In genomic region chr17:55956129-55956528, GRCm38 (mm10) we compare ENCODE assay signal across 8 mouse cellular contexts. TPM values are rescaled to one million over a fixed set of nuclear protein-coding genes. Genes with fewer than 3 reads are reported as not detected.
DNase-seq lines count a peak whose midpoint lies in the region; ATAC-seq and TF ChIP-seq lines count a peak whose summit lies in the region.

No protein-coding gene starts in this region.

- DNase-seq in thymus, postnatal 10 days (ENCODE audit: low spot score in 2 of 2), result peak; percentile 75 to 78
- no peak for DNase-seq in thymus, adult 2 months
- peak; percentile 89 for DNase-seq in embryonic facial prominence, embryonic 10.5 days (ENCODE audit: low spot score)
- peak; percentile 71 for DNase-seq in hindbrain, embryonic 11.5 days (ENCODE audit: low spot score)
- peak; percentile 63 to 77 for DNase-seq in layer of hippocampus, postnatal 10 days (ENCODE audit: low spot score in 2 of 2)
- DNase-seq in right cerebral cortex, postnatal 10 days (ENCODE audit: low spot score in 2 of 2), result peak; percentile 92
- DNase-seq in adipocyte (ENCODE audit: low spot score), result no peak

- H3K36me3 ChIP-seq in thymus, adult 2 months (ENCODE audit: control insufficient read depth, insufficient read depth, low read length), result no peaks in the 10 kb centered on the region
- peaks cover 7% of the 10 kb centered on the region for H3K36me3 ChIP-seq in embryonic facial prominence, embryonic 10.5 days (replicated peaks)
- no peaks in the 10 kb centered on the region for H3K36me3 ChIP-seq in hindbrain, embryonic 11.5 days (ENCODE audit: control insufficient read depth, insufficient read depth, low read length)
- no peaks in the 10 kb centered on the region for H3K36me3 ChIP-seq in lung, embryonic 16.5 days (ENCODE audit: control insufficient read depth, insufficient read depth, low read length)

- H3K9me3 ChIP-seq in embryonic facial prominence, embryonic 10.5 days, result no peaks in the 10 kb centered on the region
- H3K9me3 ChIP-seq in hindbrain, embryonic 11.5 days (ENCODE audit: control insufficient read depth, low read length), result no peaks in the 10 kb centered on the region
- H3K9me3 ChIP-seq in lung, embryonic 16.5 days (ENCODE audit: control insufficient read depth, low read length), result no peaks in the 10 kb centered on the region

- peak overlapping the region; percentile 65 for H3K4me2 ChIP-seq in hindbrain, embryonic 11.5 days (replicated peaks; ENCODE audit: low read depth, low read length)
- peak overlapping the region; percentile 46 for H3K4me2 ChIP-seq in lung, embryonic 16.5 days (ENCODE audit: low read depth, low read length)

- 95% methylated on average over 26 of the region's 26 CpGs for WGBS in thymus, adult 2 months
- WGBS in embryonic facial prominence, embryonic 10.5 days, result 1% methylated on average over 26 of the region's 26 CpGs
- WGBS in hindbrain, embryonic 11.5 days, result under 1% methylated on average over 26 of the region's 26 CpGs
- under 1% methylated on average over 26 of the region's 26 CpGs for WGBS in lung, embryonic 16.5 days

- TF ChIP-seq CTCF in thymus, adult 2 months (IDR thresholded peaks at IDR 0.05; ENCODE audit: borderline replicate concordance, control insufficient read depth, extremely low read depth, insufficient read depth, low read length, poor library complexity), result no peak

- H3K27ac ChIP-seq in thymus, adult 2 months (ENCODE audit: control insufficient read depth, insufficient read depth, low read length), result no peak overlapping the region
- H3K27ac ChIP-seq in embryonic facial prominence, embryonic 10.5 days (replicated peaks), result 0 out of 2 replicates have a peak overlapping the region, but pooled peaks have one; percentile 58
- H3K27ac ChIP-seq in hindbrain, embryonic 11.5 days (ENCODE audit: low read depth, low read length), result no peak overlapping the region
- H3K27ac ChIP-seq in lung, embryonic 16.5 days (ENCODE audit: low read length), result no peak overlapping the region

- TF ChIP-seq POLR2A in thymus, adult 2 months (IDR thresholded peaks at IDR 0.05; ENCODE audit: control insufficient read depth, extremely low read depth, insufficient read depth, low read length, poor library complexity), result no peak

- peak overlapping the region; percentile 35; the same call in 1 of the 2 replicates for H3K9ac ChIP-seq in hindbrain, embryonic 11.5 days (ENCODE audit: low read depth, low read length)
- H3K9ac ChIP-seq in lung, embryonic 16.5 days (ENCODE audit: low read length), result peak overlapping the region; percentile 51

- peaks cover 10% of the 10 kb centered on the region for H3K4me1 ChIP-seq in thymus, adult 2 months (replicated peaks; ENCODE audit: control insufficient read depth, insufficient read depth, low read length)
- H3K4me1 ChIP-seq in embryonic facial prominence, embryonic 10.5 days, result peaks cover 33% of the 10 kb centered on the region
- peaks cover 5% of the 10 kb centered on the region for H3K4me1 ChIP-seq in hindbrain, embryonic 11.5 days (replicated peaks; ENCODE audit: control insufficient read depth, insufficient read depth, low read length)
- peaks cover 15% of the 10 kb centered on the region for H3K4me1 ChIP-seq in lung, embryonic 16.5 days (replicated peaks; ENCODE audit: control insufficient read depth, insufficient read depth, low read length)

- no peaks in the 10 kb centered on the region for H3K27me3 ChIP-seq in thymus, adult 2 months (ENCODE audit: control insufficient read depth, insufficient read depth, low read length)
- peaks cover 25% of the 10 kb centered on the region for H3K27me3 ChIP-seq in embryonic facial prominence, embryonic 10.5 days (replicated peaks; ENCODE audit: low read depth, poor library complexity, severe bottlenecking)
- no peaks in the 10 kb centered on the region for H3K27me3 ChIP-seq in hindbrain, embryonic 11.5 days (ENCODE audit: control insufficient read depth, insufficient read depth, low read length)
- peaks cover 4% of the 10 kb centered on the region; the same call in 1 of the 2 replicates for H3K27me3 ChIP-seq in lung, embryonic 16.5 days (ENCODE audit: control insufficient read depth, insufficient read depth, low read depth, low read length)

- H3K4me3 ChIP-seq in thymus, adult 2 months (ENCODE audit: control insufficient read depth, insufficient read depth, low read length), result no peak overlapping the region
- peak overlapping the region; percentile 67 for H3K4me3 ChIP-seq in embryonic facial prominence, embryonic 10.5 days
- H3K4me3 ChIP-seq in hindbrain, embryonic 11.5 days (ENCODE audit: low read depth, low read length), result peak overlapping the region; percentile 36
- H3K4me3 ChIP-seq in lung, embryonic 16.5 days (ENCODE audit: low read length), result peak overlapping the region; percentile 45

- peak; percentile 10; the same call in 1 of the 2 replicates for ATAC-seq in hindbrain, embryonic 11.5 days (ENCODE audit: low FRiP score)
- ATAC-seq in lung, embryonic 16.5 days (ENCODE audit: low read depth), result peak; percentile 13; the same call in 1 of the 2 replicates

RNA-seq across cellular contexts. Expression of gene Yju2, which starts 2.8 kb away (rescaled TPM):
- polyA plus RNA-seq in thymus, adult 2 months (2012; rRNA removed), result 16.9 and 17.3 TPM in 2 replicates
- 28.7 and 32.0 TPM in 2 replicates for polyA plus RNA-seq in embryonic facial prominence, embryonic 10.5 days (2016; fragmentation: Nextera tagmentation; extraction: Ambion mirVana)
- polyA plus RNA-seq in hindbrain, embryonic 11.5 days (2014; fragmentation: Nextera tagmentation; extraction: Ambion mirVana), result 21.3 and 22.4 TPM in 2 replicates
- total RNA-seq in layer of hippocampus, postnatal 10 days (2021), result 10 to 100 TPM; 15.9 to 16.8 TPM
- 25.5 and 27.3 TPM in 2 replicates for polyA plus RNA-seq in lung, embryonic 16.5 days (2015; fragmentation: Nextera tagmentation; extraction: Ambion mirVana)

RNA-seq across cellular contexts. Expression of gene Ebi3, which starts 3.7 kb away (rescaled TPM):
- polyA plus RNA-seq in thymus, adult 2 months (2012; rRNA removed), result 24.5 and 25.9 TPM in 2 replicates
- polyA plus RNA-seq in embryonic facial prominence, embryonic 10.5 days (2016; fragmentation: Nextera tagmentation; extraction: Ambion mirVana), result 0.98 and 1.4 TPM in 2 replicates
- 2.2 and 3.1 TPM in 2 replicates for polyA plus RNA-seq in hindbrain, embryonic 11.5 days (2014; fragmentation: Nextera tagmentation; extraction: Ambion mirVana)
- total RNA-seq in layer of hippocampus, postnatal 10 days (2021), result 1 to 10 TPM; 3.1 to 3.8 TPM
- 2.0 and 2.8 TPM in 2 replicates for polyA plus RNA-seq in lung, embryonic 16.5 days (2015; fragmentation: Nextera tagmentation; extraction: Ambion mirVana)

RNA-seq across cellular contexts. Expression of gene Zfp119b, which starts 6.8 kb away (rescaled TPM):
- 0.17 and 0.23 TPM in 2 replicates for polyA plus RNA-seq in thymus, adult 2 months (2012; rRNA removed)
- polyA plus RNA-seq in embryonic facial prominence, embryonic 10.5 days (2016; fragmentation: Nextera tagmentation; extraction: Ambion mirVana), result 4.1 and 4.7 TPM in 2 replicates
- 6.3 and 6.7 TPM in 2 replicates for polyA plus RNA-seq in hindbrain, embryonic 11.5 days (2014; fragmentation: Nextera tagmentation; extraction: Ambion mirVana)
- 1 to 10 TPM; 3.9 to 4.4 TPM for total RNA-seq in layer of hippocampus, postnatal 10 days (2021)
- 6.1 and 8.3 TPM in 2 replicates for polyA plus RNA-seq in lung, embryonic 16.5 days (2015; fragmentation: Nextera tagmentation; extraction: Ambion mirVana)

RNA-seq across cellular contexts. Expression of gene Shd, which starts 14.1 kb away (rescaled TPM):
- polyA plus RNA-seq in thymus, adult 2 months (2012; rRNA removed), result 0.59 and 1.9 TPM in 2 replicates
- 32.8 and 39.1 TPM in 2 replicates for polyA plus RNA-seq in embryonic facial prominence, embryonic 10.5 days (2016; fragmentation: Nextera tagmentation; extraction: Ambion mirVana)
- 95.2 and 102 TPM in 2 replicates for polyA plus RNA-seq in hindbrain, embryonic 11.5 days (2014; fragmentation: Nextera tagmentation; extraction: Ambion mirVana)
- 10 to 100 TPM; 53.7 to 55.3 TPM for total RNA-seq in layer of hippocampus, postnatal 10 days (2021)
- polyA plus RNA-seq in lung, embryonic 16.5 days (2015; fragmentation: Nextera tagmentation; extraction: Ambion mirVana), result 6.8 and 7.3 TPM in 2 replicates

RNA-seq across cellular contexts. Expression of gene Fsd1, which starts 30.2 kb away (rescaled TPM):
- polyA plus RNA-seq in thymus, adult 2 months (2012; rRNA removed), result 0.26 and 0.62 TPM in 2 replicates
- polyA plus RNA-seq in embryonic facial prominence, embryonic 10.5 days (2016; fragmentation: Nextera tagmentation; extraction: Ambion mirVana), result 63.3 and 69.4 TPM in 2 replicates
- polyA plus RNA-seq in hindbrain, embryonic 11.5 days (2014; fragmentation: Nextera tagmentation; extraction: Ambion mirVana), result 65.0 and 66.5 TPM in 2 replicates
- 100 to 1,000 TPM in 1 of 2 experiments, 10 to 100 TPM in 1; 98.0 to 101 TPM for total RNA-seq in layer of hippocampus, postnatal 10 days (2021)
- polyA plus RNA-seq in lung, embryonic 16.5 days (2015; fragmentation: Nextera tagmentation; extraction: Ambion mirVana), result 4.5 and 6.8 TPM in 2 replicates

Comparison
In these comparisons a context has a peak if more than half of its experiments do, and no peak if none do; other contexts are left out.
1. DNase-seq: peak in thymus, postnatal 10 days (2 of 2), embryonic facial prominence, embryonic 10.5 days (single experiment), hindbrain, embryonic 11.5 days (single experiment), layer of hippocampus, postnatal 10 days (2 of 2) and right cerebral cortex, postnatal 10 days (2 of 2); none in thymus, adult 2 months (single experiment) and adipocyte (single experiment).